14 mouse cellular contexts compared by ENCODE assay signal in genomic region chr8:88290326-88291304, GRCm38 (mm10). TPM values are rescaled to one million over a fixed set of nuclear protein-coding genes. Genes with fewer than 3 reads are reported as not detected.
DNase-seq lines count a peak whose midpoint lies in the region; ATAC-seq and TF ChIP-seq lines count a peak whose summit lies in the region.
"Had no signal": no experiment of that assay in that cellular context is flagged by ENCODE, and none has a peak within 500 bp of the region (broad histone marks: within the 10 kb centered on the region; RNA-seq: fewer than 3 reads in every experiment).

No protein-coding gene starts in this region.

- H3K4me1 ChIP-seq in CH12.LX (ENCODE audit: control insufficient read depth in 1 of 2, insufficient read depth in 2 of 2), result peaks cover 32 to 77% of the 10 kb centered on the region in 2 experiments
- H3K4me1 ChIP-seq in liver, embryonic 13.5 days (replicated peaks), result peaks cover 95% of the 10 kb centered on the region
- peaks cover 79% of the 10 kb centered on the region for H3K4me1 ChIP-seq in thymus, adult 2 months (replicated peaks; ENCODE audit: control insufficient read depth, insufficient read depth, low read length)
- H3K4me1 ChIP-seq: hindbrain, embryonic 15.5 days had no signal

- H3K9me3 ChIP-seq in CH12.LX (replicated peaks; ENCODE audit: low read length), result no peaks in the 10 kb centered on the region
- no peaks in the 10 kb centered on the region for H3K9me3 ChIP-seq in liver, embryonic 13.5 days (replicated peaks)
- H3K9me3 ChIP-seq: hindbrain, embryonic 15.5 days; lung, embryonic 15.5 days; midbrain, embryonic 12.5 days had no signal

- no peaks in the 10 kb centered on the region for H3K27me3 ChIP-seq in CH12.LX (replicated peaks)
- no peaks in the 10 kb centered on the region for H3K27me3 ChIP-seq in liver, embryonic 13.5 days
- no peaks in the 10 kb centered on the region for H3K27me3 ChIP-seq in thymus, adult 2 months (ENCODE audit: control insufficient read depth, insufficient read depth, low read length)
- H3K27me3 ChIP-seq: hindbrain, embryonic 15.5 days; lung, embryonic 15.5 days; midbrain, embryonic 12.5 days; Patski had no signal

- no peak overlapping the region for H3K4me3 ChIP-seq in gastrocnemius, adult 2 months
- peak overlapping the region in 1 of 3 experiments; percentile 14 for H3K4me3 ChIP-seq in CH12.LX (replicated peaks in 1 of 3; ENCODE audit: low read depth in 2 of 3, low read length in 2 of 3, poor library complexity in 1 of 3)
- H3K4me3 ChIP-seq in liver, embryonic 13.5 days (replicated peaks), result no peak overlapping the region
- peak overlapping the region; percentile 39 for H3K4me3 ChIP-seq in thymus, adult 2 months (ENCODE audit: control insufficient read depth, insufficient read depth, low read length)
- H3K4me3 ChIP-seq: hindbrain, embryonic 15.5 days; lung, embryonic 15.5 days; midbrain, embryonic 12.5 days had no signal

- no peak for ATAC-seq in liver, embryonic 13.5 days (ENCODE audit: low read depth)
- ATAC-seq: forebrain, postnatal 0 days had no signal

- intact Hi-C loops in gastrocnemius, adult 2 months (cut with DNase I), result no loop called here
- intact Hi-C loops in gastrocnemius, postnatal 36 days (cut with DNase I), result no loop called here

- TF ChIP-seq EP300 in CH12.LX (IDR thresholded peaks at IDR 0.05; ENCODE audit: low read length), result no peak

- 65% methylated on average over 13 of the region's 13 CpGs for WGBS in liver, embryonic 13.5 days (ENCODE audit: insufficient replicate concordance)
- 20% methylated on average over 13 of the region's 13 CpGs for WGBS in thymus, adult 2 months

- H3K27ac ChIP-seq in gastrocnemius, adult 2 months, result peak overlapping the region; percentile 8; the same call in 1 of the 2 replicates
- no peak overlapping the region for H3K27ac ChIP-seq in CH12.LX (ENCODE audit: insufficient read depth, low read depth)
- peak overlapping the region; percentile 93 for H3K27ac ChIP-seq in liver, embryonic 13.5 days
- H3K27ac ChIP-seq in thymus, adult 2 months (ENCODE audit: control insufficient read depth, insufficient read depth, low read length), result peak overlapping the region; percentile 98
- H3K27ac ChIP-seq: hindbrain, embryonic 15.5 days; lung, embryonic 15.5 days; midbrain, embryonic 12.5 days had no signal

- in situ Hi-C loops in CH12.LX (cut with MboI; ENCODE audit: low pct_ligation_motif_present, low pct_unique_long_range_greater_than_20kb, low sequenced_read_pairs), result no loop called here

- no peak overlapping the region for H3K9ac ChIP-seq in CH12.LX (ENCODE audit: insufficient read depth, low read depth)
- no peak overlapping the region for H3K9ac ChIP-seq in liver, embryonic 13.5 days
- H3K9ac ChIP-seq: forebrain, postnatal 0 days; hindbrain, embryonic 15.5 days; lung, embryonic 15.5 days; midbrain, embryonic 12.5 days had no signal

- H3K79me2 ChIP-seq in CH12.LX (replicated peaks; ENCODE audit: control insufficient read depth, extremely low read depth, insufficient read depth, poor library complexity, severe bottlenecking), result 0 out of 2 replicates have a peak, but pooled peaks cover 4% of the 10 kb centered on the region

- no peak for DNase-seq in gastrocnemius, adult 2 months
- DNase-seq in gastrocnemius, postnatal 36 days, result no peak
- DNase-seq in CH12.LX (ENCODE audit: extremely low read depth), result no peak
- no peak for DNase-seq in liver, embryonic 13.5 days
- DNase-seq in thymus, adult 2 months, result peak; percentile 70
- DNase-seq in layer of hippocampus, postnatal 25 days (ENCODE audit: extremely low spot score in 1 of 2, low spot score in 1 of 2), result no peak
- DNase-seq in retina, embryonic 14.5 days (ENCODE audit: low spot score), result no peak
- DNase-seq in kidney, adult 18-20 months, result no peak
- DNase-seq: cerebellum, postnatal 10 days; forebrain, postnatal 0 days had no signal

- dilution Hi-C loops in CH12.LX (cut with MboI; ENCODE audit: extremely low pct_ligation_motif_present, extremely low pct_unique_long_range_greater_than_20kb, low sequenced_read_pairs), result no loop called here

- no peak for TF ChIP-seq CTCF in gastrocnemius, adult 2 months (IDR thresholded peaks at IDR 0.05)
- TF ChIP-seq CTCF in CH12.LX (conservative IDR thresholded peaks at IDR 0.05 in 1 of 2, IDR thresholded peaks at IDR 0.05 in 1 of 2; ENCODE audit: low read depth in 2 of 2, low read length in 2 of 2), result no peak
- no peak for TF ChIP-seq CTCF in thymus, adult 2 months (IDR thresholded peaks at IDR 0.05; ENCODE audit: borderline replicate concordance, control insufficient read depth, extremely low read depth, insufficient read depth, low read length, poor library complexity)

- H3K4me2 ChIP-seq in CH12.LX (ENCODE audit: insufficient read depth, low read depth, poor library complexity, severe bottlenecking), result peak overlapping the region; percentile 34; the same call in 1 of the 2 replicates
- no peak overlapping the region for H3K4me2 ChIP-seq in liver, embryonic 13.5 days
- H3K4me2 ChIP-seq: hindbrain, embryonic 15.5 days; lung, embryonic 15.5 days; midbrain, embryonic 12.5 days had no signal

- peaks cover 3 to 23% of the 10 kb centered on the region in 2 experiments for H3K36me3 ChIP-seq in CH12.LX (replicated peaks in 1 of 2; ENCODE audit: control insufficient read depth in 1 of 2, insufficient read depth in 1 of 2, low read length in 1 of 2)
- H3K36me3 ChIP-seq in liver, embryonic 13.5 days, result peaks cover 4% of the 10 kb centered on the region
- peaks cover 2% of the 10 kb centered on the region for H3K36me3 ChIP-seq in thymus, adult 2 months (ENCODE audit: control insufficient read depth, insufficient read depth, low read length)
- H3K36me3 ChIP-seq: hindbrain, embryonic 15.5 days; lung, embryonic 15.5 days; midbrain, embryonic 12.5 days had no signal

- TF ChIP-seq RAD21 in CH12.LX (IDR thresholded peaks at IDR 0.05; ENCODE audit: low read depth, low read length), result no peak

- no peak for TF ChIP-seq POLR2A in CH12.LX (IDR thresholded peaks at IDR 0.05; ENCODE audit: low read depth, low read length)
- TF ChIP-seq POLR2A in thymus, adult 2 months (IDR thresholded peaks at IDR 0.05; ENCODE audit: control insufficient read depth, extremely low read depth, insufficient read depth, low read length, poor library complexity), result 0 out of 2 replicates have a peak, but pooled peaks have one; percentile 35

TF ChIP-seq in CH12.LX, 34 proteins besides CTCF, POLR2A, EP300 and RAD21:
- TF ChIP-seq MXI1 (IDR thresholded peaks at IDR 0.05; ENCODE audit: low read depth, low read length) (0 out of 2 replicates have a peak, but pooled peaks have one; percentile 11), CHD2 (IDR thresholded peaks at IDR 0.05; ENCODE audit: low read length) (no peak), ZKSCAN1 (IDR thresholded peaks at IDR 0.05; ENCODE audit: borderline replicate concordance, low read depth, low read length) (peak; percentile 85)

RNA-seq across cellular contexts. Expression of gene Adcy7, which starts 18.4 kb away (rescaled TPM):
- total RNA-seq in gastrocnemius, adult 2 months (2021), result 1 to 10 TPM; 3.4 to 6.6 TPM
- 1 to 10 TPM; 4.9 to 5.2 TPM for total RNA-seq in gastrocnemius, postnatal 36 days (2021)
- total RNA-seq in CH12.LX (2012; rRNA removed) (25.7 and 25.9 TPM in 2 replicates), CH12.LX (2014; rRNA removed) (25.5 and 27.0 TPM in 2 replicates)
- polyA plus RNA-seq in CH12.LX (2012; ENCODE audit: insufficient read length, low read depth), result 28.5 and 28.8 TPM in 2 replicates
- polyA plus RNA-seq in liver, embryonic 13.5 days (2015; fragmentation: Nextera tagmentation; extraction: Ambion mirVana), result 26.1 and 27.0 TPM in 2 replicates
- polyA plus RNA-seq in thymus, adult 2 months (2012; rRNA removed), result 61.7 and 63.7 TPM in 2 replicates
- total RNA-seq in layer of hippocampus, postnatal 25 days (2021), result 1 to 10 TPM; 2.7 to 3.2 TPM
